8 mouse cellular contexts compared by ENCODE assay signal in genomic region chrX:7675001-7675380, GRCm38 (mm10). TPM values are rescaled to one million over a fixed set of nuclear protein-coding genes. Genes with fewer than 3 reads are reported as not detected.
DNase-seq lines count a peak whose midpoint lies in the region; ATAC-seq and TF ChIP-seq lines count a peak whose summit lies in the region.

No protein-coding gene starts in this region.

- ATAC-seq in heart, embryonic 12.5 days (ENCODE audit: insufficient number of reproducible peaks, low FRiP score), result no peak
- no peak for ATAC-seq in G1E (ENCODE audit: extremely low read depth, insufficient number of reproducible peaks, low FRiP score, poor library complexity, severe bottlenecking)
- no peak for ATAC-seq in hindbrain, embryonic 14.5 days (ENCODE audit: low FRiP score)
- no peak for ATAC-seq in midbrain, embryonic 14.5 days (ENCODE audit: low FRiP score, low TSS enrichment)

- DNase-seq in heart, adult 9 months (ENCODE audit: low spot score in 2 of 2), result no peak
- no peak for DNase-seq in G1E (ENCODE audit: low spot score)
- no peak for DNase-seq in hindbrain, embryonic 14.5 days (ENCODE audit: low spot score)
- DNase-seq in midbrain, embryonic 14.5 days, result no peak
- no peak for DNase-seq in yolk sac, embryonic 10.5 days (ENCODE audit: low spot score)
- DNase-seq in gastrocnemius, adult 18-20 months (ENCODE audit: low spot score), result no peak
- DNase-seq in embryo, embryonic 11 days, result no peak

- H3K9me3 ChIP-seq in heart, embryonic 12.5 days (replicated peaks), result no peaks in the 10 kb centered on the region
- no peaks in the 10 kb centered on the region for H3K9me3 ChIP-seq in G1E (replicated peaks)
- H3K9me3 ChIP-seq in hindbrain, embryonic 14.5 days (ENCODE audit: control insufficient read depth, low read length), result no peaks in the 10 kb centered on the region
- no peaks in the 10 kb centered on the region for H3K9me3 ChIP-seq in midbrain, embryonic 14.5 days (ENCODE audit: control insufficient read depth, low read length)

- H3K27ac ChIP-seq in heart, embryonic 12.5 days (ENCODE audit: poor library complexity, severe bottlenecking), result no peak overlapping the region; the same call in 1 of the 2 replicates
- no peak overlapping the region for H3K27ac ChIP-seq in hindbrain, embryonic 14.5 days
- no peak overlapping the region for H3K27ac ChIP-seq in midbrain, embryonic 14.5 days (replicated peaks; ENCODE audit: low read depth, low read length)

- H3K27me3 ChIP-seq in heart, embryonic 12.5 days (replicated peaks), result no peaks in the 10 kb centered on the region
- H3K27me3 ChIP-seq in G1E (ENCODE audit: insufficient read depth, low read length), result no peaks in the 10 kb centered on the region
- H3K27me3 ChIP-seq in hindbrain, embryonic 14.5 days (ENCODE audit: control insufficient read depth, insufficient read depth, low read length), result no peaks in the 10 kb centered on the region
- no peaks in the 10 kb centered on the region for H3K27me3 ChIP-seq in midbrain, embryonic 14.5 days (ENCODE audit: control insufficient read depth, insufficient read depth, low read length)

- H3K36me3 ChIP-seq in heart, embryonic 12.5 days, result no peaks in the 10 kb centered on the region
- H3K36me3 ChIP-seq in G1E (replicated peaks), result no peaks in the 10 kb centered on the region
- no peaks in the 10 kb centered on the region for H3K36me3 ChIP-seq in hindbrain, embryonic 14.5 days (replicated peaks; ENCODE audit: control insufficient read depth, insufficient read depth)
- H3K36me3 ChIP-seq in midbrain, embryonic 14.5 days (ENCODE audit: control insufficient read depth, insufficient read depth, low read length), result no peaks in the 10 kb centered on the region

- peak overlapping the region; percentile 62 for H3K9ac ChIP-seq in heart, embryonic 12.5 days
- H3K9ac ChIP-seq in hindbrain, embryonic 14.5 days, result 0 out of 2 replicates have a peak overlapping the region, but pooled peaks have one; percentile 16
- H3K9ac ChIP-seq in midbrain, embryonic 14.5 days (replicated peaks; ENCODE audit: low read length), result no peak overlapping the region

- H3K4me2 ChIP-seq in heart, embryonic 12.5 days, result peak overlapping the region; percentile 63
- peak overlapping the region; percentile 46 for H3K4me2 ChIP-seq in hindbrain, embryonic 14.5 days (replicated peaks)
- peak overlapping the region; percentile 39 for H3K4me2 ChIP-seq in midbrain, embryonic 14.5 days (ENCODE audit: low read length)

- peak overlapping the region; percentile 33 for H3K4me3 ChIP-seq in heart, embryonic 12.5 days
- H3K4me3 ChIP-seq in G1E (ENCODE audit: low read depth, low read length), result peak overlapping the region; percentile 44; the same call in 1 of the 2 replicates
- peak overlapping the region; percentile 13; the same call in 1 of the 2 replicates for H3K4me3 ChIP-seq in hindbrain, embryonic 14.5 days (replicated peaks; ENCODE audit: low read length)
- 0 out of 2 replicates have a peak overlapping the region, but pooled peaks have one; percentile 8 for H3K4me3 ChIP-seq in midbrain, embryonic 14.5 days (replicated peaks; ENCODE audit: low read depth, low read length)

- no peak for TF ChIP-seq CTCF in G1E (IDR thresholded peaks at IDR 0.05; ENCODE audit: low read depth, low read length)

- WGBS in heart, embryonic 12.5 days, result 17% methylated on average over 10 of the region's 10 CpGs
- 44% methylated on average over 10 of the region's 10 CpGs for WGBS in hindbrain, embryonic 14.5 days
- 41% methylated on average over 10 of the region's 10 CpGs for WGBS in midbrain, embryonic 14.5 days

- peaks cover 11% of the 10 kb centered on the region for H3K4me1 ChIP-seq in heart, embryonic 12.5 days (replicated peaks)
- peaks cover 57% of the 10 kb centered on the region for H3K4me1 ChIP-seq in G1E (ENCODE audit: insufficient read depth, low read depth, low read length)
- H3K4me1 ChIP-seq in hindbrain, embryonic 14.5 days (replicated peaks; ENCODE audit: control insufficient read depth, insufficient read depth, low read length), result no peaks in the 10 kb centered on the region
- H3K4me1 ChIP-seq in midbrain, embryonic 14.5 days (ENCODE audit: control insufficient read depth, insufficient read depth, low read length), result no peaks in the 10 kb centered on the region

RNA-seq across cellular contexts. Expression of gene Plp2, which starts 3.8 kb away (rescaled TPM):
- 147 and 155 TPM in 2 replicates for polyA plus RNA-seq in heart, embryonic 12.5 days (2016; fragmentation: Nextera tagmentation; extraction: Ambion mirVana)
- total RNA-seq in G1E (2014; fragmentation: Nextera tagmentation), result 129 and 156 TPM in 2 replicates
- total RNA-seq in G1E (2017), result 50.9 and 54.9 TPM in 2 replicates
- 61.2 and 70.2 TPM in 2 replicates for polyA plus RNA-seq in G1E (2012)
- polyA plus RNA-seq in hindbrain, embryonic 14.5 days (2014; fragmentation: Nextera tagmentation; extraction: Ambion mirVana), result 21.2 and 23.5 TPM in 2 replicates
- polyA plus RNA-seq in midbrain, embryonic 14.5 days (2014; fragmentation: Nextera tagmentation; extraction: Ambion mirVana), result 11.2 and 22.4 TPM in 2 replicates
- 10 to 100 TPM; 30.3 to 35.0 TPM for total RNA-seq in gastrocnemius, adult 18-20 months (2021)

RNA-seq across cellular contexts. Expression of gene Magix, which starts 6.1 kb away (rescaled TPM):
- polyA plus RNA-seq in heart, embryonic 12.5 days (2016; fragmentation: Nextera tagmentation; extraction: Ambion mirVana), result 0.18 TPM in 2 replicates
- total RNA-seq in G1E (2014; fragmentation: Nextera tagmentation), result not detected in 2 replicates
- 0.12 and 0.27 TPM in 2 replicates for total RNA-seq in G1E (2017)
- 0.05 TPM in 1 of 2 replicates, not detected in the other for polyA plus RNA-seq in G1E (2012)
- not detected in 2 replicates for polyA plus RNA-seq in hindbrain, embryonic 14.5 days (2014; fragmentation: Nextera tagmentation; extraction: Ambion mirVana)
- 0.16 TPM in 2 replicates for polyA plus RNA-seq in midbrain, embryonic 14.5 days (2014; fragmentation: Nextera tagmentation; extraction: Ambion mirVana)
- total RNA-seq in gastrocnemius, adult 18-20 months (2021), result 10 to 100 TPM; 30.6 to 33.7 TPM

RNA-seq across cellular contexts. Expression of gene Prickle3, which starts 17.9 kb away (rescaled TPM):
- polyA plus RNA-seq in heart, embryonic 12.5 days (2016; fragmentation: Nextera tagmentation; extraction: Ambion mirVana), result 6.6 and 6.8 TPM in 2 replicates
- total RNA-seq in G1E (2014; fragmentation: Nextera tagmentation), result not detected in 2 replicates
- total RNA-seq in G1E (2017), result 0.16 and 0.41 TPM in 2 replicates
- 0.04 TPM in 2 replicates for polyA plus RNA-seq in G1E (2012)
- polyA plus RNA-seq in hindbrain, embryonic 14.5 days (2014; fragmentation: Nextera tagmentation; extraction: Ambion mirVana), result 1.2 and 1.5 TPM in 2 replicates
- 0.89 and 1.4 TPM in 2 replicates for polyA plus RNA-seq in midbrain, embryonic 14.5 days (2014; fragmentation: Nextera tagmentation; extraction: Ambion mirVana)
- total RNA-seq in gastrocnemius, adult 18-20 months (2021), result 10 to 100 TPM; 10.8 to 26.5 TPM

RNA-seq across cellular contexts. Expression of gene Gpkow, which starts 21.9 kb away (rescaled TPM):
- polyA plus RNA-seq in heart, embryonic 12.5 days (2016; fragmentation: Nextera tagmentation; extraction: Ambion mirVana), result 35.5 and 36.4 TPM in 2 replicates
- total RNA-seq in G1E (2014; fragmentation: Nextera tagmentation), result 59.1 and 66.0 TPM in 2 replicates
- 21.6 and 25.5 TPM in 2 replicates for total RNA-seq in G1E (2017)
- 6.4 and 11.4 TPM in 2 replicates for polyA plus RNA-seq in G1E (2012)
- polyA plus RNA-seq in hindbrain, embryonic 14.5 days (2014; fragmentation: Nextera tagmentation; extraction: Ambion mirVana), result 46.1 and 52.1 TPM in 2 replicates
- polyA plus RNA-seq in midbrain, embryonic 14.5 days (2014; fragmentation: Nextera tagmentation; extraction: Ambion mirVana), result 39.3 and 53.8 TPM in 2 replicates
- 10 to 100 TPM; 14.3 to 15.0 TPM for total RNA-seq in gastrocnemius, adult 18-20 months (2021)

RNA-seq across cellular contexts. Expression of gene Syp, which starts 36.7 kb away (rescaled TPM):
- 0.63 and 0.94 TPM in 2 replicates for polyA plus RNA-seq in heart, embryonic 12.5 days (2016; fragmentation: Nextera tagmentation; extraction: Ambion mirVana)
- total RNA-seq in G1E (2014; fragmentation: Nextera tagmentation) (0.39 and 0.83 TPM in 2 replicates), G1E (2017) (0.49 and 0.58 TPM in 2 replicates)
- polyA plus RNA-seq in G1E (2012), result 0.22 and 0.38 TPM in 2 replicates
- 106 and 109 TPM in 2 replicates for polyA plus RNA-seq in hindbrain, embryonic 14.5 days (2014; fragmentation: Nextera tagmentation; extraction: Ambion mirVana)
- 81.7 and 125 TPM in 2 replicates for polyA plus RNA-seq in midbrain, embryonic 14.5 days (2014; fragmentation: Nextera tagmentation; extraction: Ambion mirVana)
- 1 to 10 TPM; 1.4 to 1.5 TPM for total RNA-seq in gastrocnemius, adult 18-20 months (2021)
